Mouse (Mus musculus): ENCODE data around the gene Amt.
"Not testable (repeated sequence)": the region's sequence is repeated elsewhere in the genome, so short reads cannot be mapped to it uniquely, and the experiment has no call there.

The Amt gene

GRCm38 (mm10) chr9:108296453-108297355 is at the start of gene Amt:
Gene Amt, plus strand, starts transcription at chr9:108296853.
- peak; percentile 57 to 63 for DNase-seq

DNA sequence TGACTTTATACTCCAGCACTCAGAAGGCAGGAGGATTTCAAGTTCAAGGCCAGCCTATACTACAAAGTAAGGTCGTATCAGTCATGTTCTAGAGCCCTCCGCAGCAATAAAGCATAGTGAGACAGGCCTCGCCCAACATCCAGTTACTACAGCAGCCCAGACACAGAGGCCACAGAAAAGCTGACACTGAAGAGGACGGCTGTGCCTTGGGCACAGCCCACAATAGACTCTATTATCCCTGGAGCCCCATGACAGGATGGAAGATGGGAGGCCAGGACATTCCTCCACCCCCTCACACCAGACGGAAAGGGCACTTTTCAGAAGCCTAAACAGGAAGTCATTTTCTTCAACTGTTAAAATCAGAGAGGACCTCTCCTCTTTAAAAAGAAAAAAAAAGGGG is 47.7 kb upstream of the Amt start:
- DNase-seq, result no peak

- no peak for DNase-seq
These were observed 44.8 kb upstream of the Amt start for GRCm38 (mm10) chr9:108251877-108252276.

- DNase-seq, result no peak
These were observed 43.9 kb upstream of the Amt start for GRCm38 (mm10) chr9:108252766-108253165.

- DNase-seq, result no peak
These were observed 36.1 kb upstream of the Amt start for GRCm38 (mm10) chr9:108260526-108260925.

GRCm38 (mm10) chr9:108261865-108262264 is 34.8 kb upstream of the Amt start:
- DNase-seq, result no peak

DNA sequence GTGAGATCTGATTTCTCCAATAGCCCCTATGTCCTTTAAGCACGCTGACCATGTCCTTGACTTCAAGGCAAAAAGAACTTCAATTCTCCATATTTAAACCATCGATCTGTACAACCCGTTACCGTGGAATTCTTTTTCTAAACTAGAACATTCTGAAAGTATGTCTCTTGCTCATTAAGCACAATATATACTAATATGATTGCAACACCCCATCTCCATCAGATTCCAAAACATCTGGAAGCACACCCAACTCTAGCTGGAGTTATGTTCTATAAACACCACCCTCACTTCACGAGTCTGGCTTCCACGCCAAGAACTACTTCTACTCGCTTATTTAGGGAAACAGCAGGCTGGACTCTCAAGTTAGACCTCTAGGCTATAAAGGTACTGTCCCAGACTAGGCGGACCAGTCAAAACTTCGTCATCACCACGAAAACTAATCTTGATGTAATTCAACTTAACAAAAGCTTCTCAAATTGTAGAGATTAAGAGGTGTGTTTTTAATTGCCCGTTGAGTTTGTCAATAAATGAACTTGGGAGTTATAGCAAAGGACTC is 34.1 kb upstream of the Amt start:
- DNase-seq, result no peak

GRCm38 (mm10) chr9:108263131-108263681 is 33.4 kb upstream of the Amt start:
- DNase-seq, result no peak

- DNase-seq, result peak; percentile 99
These were observed 32.9 kb upstream of the Amt start, which contains the start of gene Dag1 for GRCm38 (mm10) chr9:108263690-108264190. Gene Dag1, minus strand, starts transcription at chr9:108263958.

GRCm38 (mm10) chr9:108264191-108264921 is 32.3 kb upstream of the Amt start:
- peak; percentile 48 to 51 for DNase-seq

DNA sequence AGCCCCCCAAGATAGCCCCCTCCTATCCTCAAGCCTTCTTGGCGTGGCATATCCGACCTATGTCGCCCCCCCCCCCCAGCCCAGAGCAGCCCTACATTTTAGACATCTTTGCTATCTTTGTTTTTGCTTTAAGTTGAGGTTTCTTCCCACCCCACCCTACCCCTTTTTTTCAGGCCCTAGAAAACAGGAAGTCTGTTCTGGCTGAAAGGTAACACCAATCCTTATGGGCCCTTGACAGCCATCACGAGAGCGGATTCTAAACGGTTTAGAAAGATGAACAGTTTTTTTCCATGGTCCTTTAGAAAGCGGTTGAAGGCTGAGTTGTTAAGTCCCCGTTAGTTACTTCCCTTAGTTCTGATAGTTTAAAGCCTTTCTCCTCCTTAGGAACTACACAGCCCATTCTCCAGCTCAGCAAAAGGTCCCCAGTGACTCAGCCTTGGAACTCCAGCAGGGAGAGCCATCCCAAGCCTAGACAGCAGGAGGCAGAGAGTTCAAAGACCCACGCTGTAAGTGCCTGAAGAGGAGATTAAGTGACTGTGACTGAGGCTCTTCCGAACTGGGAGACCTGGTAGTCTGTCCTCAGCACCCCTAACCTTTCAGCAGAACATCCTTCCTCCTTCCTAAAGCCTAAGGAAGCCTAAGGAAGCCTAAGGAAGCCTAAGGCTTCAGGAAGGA is 30.3 kb upstream of the Amt start:
- DNase-seq, result no peak

GRCm38 (mm10) chr9:108267691-108268090 is 29.0 kb upstream of the Amt start:
- no peak for DNase-seq

DNA sequence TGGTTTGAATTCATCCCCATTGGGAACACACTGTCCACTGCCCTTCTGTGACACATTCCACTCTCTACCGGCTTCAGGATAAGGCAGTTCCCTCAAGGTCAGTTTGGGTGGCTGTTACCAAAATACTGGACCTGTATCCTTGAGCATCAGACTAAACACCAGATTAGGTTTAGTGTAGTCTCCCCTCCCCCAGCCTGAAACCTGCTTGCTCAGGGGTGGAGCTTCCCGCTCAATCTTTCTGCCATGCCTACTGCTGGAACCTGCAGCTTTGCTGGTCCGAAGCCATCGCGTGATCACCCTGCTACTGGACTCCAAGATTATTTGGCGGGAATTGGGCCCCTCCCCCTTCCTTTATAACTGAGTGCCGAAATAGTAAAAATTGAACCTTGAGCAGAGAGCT is 28.0 kb upstream of the Amt start:
- not testable (repeated sequence) for DNase-seq

- DNase-seq, result no peak
These were observed 24.7 kb upstream of the Amt start for GRCm38 (mm10) chr9:108271941-108272340.

DNA sequence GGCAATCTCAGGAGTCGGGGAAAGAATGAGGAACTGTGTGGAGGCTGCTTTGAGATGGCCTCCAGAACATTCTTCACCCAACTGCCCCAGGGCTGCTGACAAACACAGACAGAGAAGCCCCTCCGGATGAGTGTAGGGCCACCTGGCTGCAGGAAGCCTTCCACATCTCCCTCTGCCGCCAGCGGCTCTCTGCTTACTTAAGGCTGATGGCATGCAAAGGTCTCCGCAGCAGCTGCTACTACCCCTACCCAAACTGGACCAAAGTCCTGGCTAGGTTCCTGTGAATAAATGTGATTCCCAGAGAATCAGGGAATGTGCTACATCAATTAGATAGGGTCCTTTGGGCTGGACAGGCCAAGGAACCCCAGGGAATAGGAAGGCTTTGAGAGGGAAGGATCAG is 24.0 kb upstream of the Amt start:
- no peak for DNase-seq

- no peak for DNase-seq
These were observed 23.2 kb upstream of the Amt start for GRCm38 (mm10) chr9:108273485-108273884.

DNA sequence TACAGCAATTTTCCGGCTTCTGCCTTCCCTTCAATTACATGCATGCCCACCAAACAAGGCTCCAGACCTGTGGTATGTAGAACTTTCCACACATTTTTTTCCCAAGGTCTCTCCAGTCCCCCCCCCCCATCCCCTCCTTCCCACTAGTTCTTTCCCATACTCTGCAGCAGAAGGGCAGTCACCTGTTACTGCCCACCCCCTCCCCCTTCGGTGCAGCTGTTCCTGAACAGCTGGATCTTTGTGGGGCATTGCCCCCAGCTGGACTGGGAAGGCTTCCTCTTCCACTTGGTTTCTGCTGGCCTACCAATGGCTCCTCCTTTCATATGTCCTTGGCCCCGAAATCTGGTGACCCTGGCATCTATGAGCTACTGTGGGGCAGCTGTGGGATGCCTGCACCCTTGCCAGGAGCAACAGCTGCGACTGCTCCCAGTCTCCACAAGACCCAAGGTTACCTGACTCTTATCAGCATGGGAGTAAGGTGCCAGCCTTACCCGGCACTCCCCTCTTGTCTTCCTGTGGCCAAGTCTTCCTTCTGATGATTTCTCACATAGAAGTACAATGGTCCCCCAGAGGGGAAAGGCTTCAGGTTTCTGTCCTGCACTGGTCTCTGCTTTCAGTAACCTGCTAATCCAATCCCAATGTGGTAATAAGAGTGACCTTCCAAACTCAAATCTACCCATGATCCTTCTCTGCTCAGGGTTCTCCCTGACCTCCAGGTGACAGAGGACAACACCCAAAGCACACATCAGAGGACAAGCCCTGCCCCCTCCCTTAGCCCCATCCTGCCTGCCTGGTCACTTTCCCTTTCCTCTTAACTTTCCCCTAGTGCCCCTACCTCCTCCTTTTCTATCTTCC is 21.9 kb upstream of the Amt start:
- no peak for DNase-seq

DNA sequence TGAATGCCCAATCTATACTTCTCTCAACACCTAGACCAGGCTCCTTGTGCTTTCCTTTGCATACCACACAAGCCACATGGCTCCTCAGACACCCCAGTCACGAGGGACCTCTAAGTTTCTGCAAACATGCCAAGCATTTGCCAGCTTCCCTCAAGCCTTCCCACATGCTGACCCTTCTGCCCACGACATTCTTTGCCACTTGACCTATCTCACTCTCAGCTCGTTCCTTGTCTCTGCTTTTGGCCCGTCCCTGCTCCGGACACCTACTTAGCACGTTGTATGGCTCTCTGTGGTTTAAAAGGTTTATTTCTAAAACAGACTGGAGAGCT is 21.4 kb upstream of the Amt start:
- DNase-seq, result no peak

GRCm38 (mm10) chr9:108278697-108279450 is 17.8 kb upstream of the Amt start:
- DNase-seq, result no peak

- no peak for DNase-seq
These were observed 16.4 kb upstream of the Amt start for GRCm38 (mm10) chr9:108280071-108280828.

Data from cerebellum, adult 18-20 months (tissue).